Mouse (Mus musculus) limb, embryonic 14.5 days (tissue): ENCODE results near the gene Aak1. TPM values are rescaled to one million over a fixed set of nuclear protein-coding genes. Genes with fewer than 3 reads are reported as not detected.

Source experiments
- ATAC-seq: fragments of 200-750 bp; cut with Nextera tagmentation; 2 replicates; pipeline ENCODE4 v1.8.0; 2017; ENCODE audit warnings: low read depth, moderate number of reproducible peaks, moderate TSS enrichment; ENCODE audit not compliant: low FRiP score
- DNase-seq: peaks from one replicate; pipeline ENCODE4 v3.0.0-alpha.2; 2015; ENCODE audit warnings: low spot score
- H3K27ac ChIP-seq: fragments of 300-500 bp; sonication (generic); replicated peaks from 2 replicates; pipeline ENCODE4 v1.5.1; 2014; ENCODE audit warnings: low read depth, mild to moderate bottlenecking, low read length, moderate library complexity, mixed read lengths
- H3K27me3 ChIP-seq: fragments of 300-500 bp; sonication (generic); 2 replicates; pipeline ENCODE4 v1.6.1; 2014; ENCODE audit warnings: low read length, mixed read lengths; ENCODE audit not compliant: control insufficient read depth, insufficient read depth
- H3K36me3 ChIP-seq: fragments of 300-500 bp; sonication (generic); 2 replicates; pipeline ENCODE4 v1.6.1; 2014; ENCODE audit warnings: mild to moderate bottlenecking, low read length, moderate library complexity, mixed read lengths; ENCODE audit not compliant: control insufficient read depth, insufficient read depth
- H3K4me1 ChIP-seq: fragments of 300-500 bp; sonication (generic); 2 replicates; pipeline ENCODE4 v1.6.1; 2014; ENCODE audit warnings: antibody characterized with exemption, low read length, mixed read lengths; ENCODE audit not compliant: control insufficient read depth, insufficient read depth
- H3K4me2 ChIP-seq: fragments of 300-500 bp; sonication (generic); replicated peaks from 2 replicates; pipeline ENCODE4 v1.6.1; 2014; ENCODE audit warnings: low read depth, mild to moderate bottlenecking, low read length, moderate library complexity; ENCODE audit not compliant: severe bottlenecking
- H3K4me3 ChIP-seq: fragments of 300-500 bp; sonication (generic); replicated peaks from 2 replicates; pipeline ENCODE4 v1.5.1; 2014; ENCODE audit warnings: low read length
- H3K9ac ChIP-seq: fragments of 300-500 bp; sonication (generic); 2 replicates; pipeline ENCODE4 v1.6.1; 2014; ENCODE audit warnings: mild to moderate bottlenecking, low read depth, low read length, moderate library complexity; ENCODE audit not compliant: severe bottlenecking
- H3K9me3 ChIP-seq: fragments of 300-500 bp; sonication (generic); 2 replicates; pipeline ENCODE4 v1.6.1; 2016; ENCODE audit warnings: low read length; ENCODE audit not compliant: control insufficient read depth
- POLR2A ChIP-seq: fragments of 200-500 bp; IDR thresholded peaks from 2 replicates; pipeline ENCODE4 v1.8.0; 2012; ENCODE audit warnings: inconsistent platforms, mild to moderate bottlenecking, moderate library complexity, borderline replicate concordance; ENCODE audit not compliant: insufficient read depth, insufficient read length; ENCODE audit errors: extremely low read depth
- WGBS: fragments of 180-500 bp; shearing (Covaris S2); extraction: QIAGEN DNeasy Blood & Tissue Kit; methylation state at CpG from one replicate; pipeline ENCODE4 v1.1.7; 2014; 5-methylcytosine and 5-hydroxymethylcytosine counted together
- polyA plus RNA-seq, 2 experiments: library from polyadenylated mRNA; depleted of rRNA in 1 of 2; stranded (reverse) in 1 of 2; unstranded in 1 of 2; fragments of >200 nt; fragmentation: Nextera tagmentation in 1 of 2; extraction: Ambion mirVana in 1 of 2; gene quantifications; 2 replicates each; pipeline versions ENCODE4 v1.2.1 to v1.2.3; 2012 to 2014

Aak1 gene
- polyA plus RNA-seq, 2 experiments: 19.8 to 24.7 TPM

DNA sequence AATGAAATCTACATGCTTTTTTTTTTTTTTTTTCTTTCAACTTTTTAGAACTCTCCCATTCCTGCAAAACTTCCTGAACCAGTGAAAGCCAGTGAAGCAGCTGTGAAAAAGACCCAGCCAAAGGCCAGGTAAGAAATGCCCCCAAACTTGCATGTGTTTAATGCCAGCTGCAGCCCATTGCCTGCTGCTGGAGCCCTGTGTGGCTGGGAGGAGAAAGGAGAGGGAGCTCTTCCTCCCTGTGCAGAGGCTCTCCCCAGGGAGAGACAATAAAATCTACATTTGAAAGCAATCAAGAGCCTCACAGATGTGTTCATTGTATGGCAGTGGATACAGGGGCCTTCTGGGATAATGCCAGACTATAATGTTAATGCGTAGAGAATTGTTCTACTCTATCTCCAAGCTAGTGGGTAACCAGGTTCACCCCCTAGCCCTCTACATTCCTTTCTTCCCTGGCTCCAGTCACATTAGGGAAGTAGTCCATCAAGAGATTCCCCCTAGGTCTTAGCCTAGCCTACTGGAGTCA is 101.5 kb downstream of the Aak1 start:
- no peak for TF ChIP-seq POLR2A
- peaks cover 50% of the 10 kb centered on the region for H3K36me3 ChIP-seq
- DNase-seq (peak; percentile 25), ATAC-seq (no peak)
- no peaks in the 10 kb centered on the region for H3K27me3 ChIP-seq
- WGBS: 62% methylated on average over 1 of the region's 1 CpGs
- H3K27ac ChIP-seq: no peak overlapping the region
- no peaks in the 10 kb centered on the region for H3K4me1 ChIP-seq
- no peak overlapping the region for H3K4me2 ChIP-seq
- no peak overlapping the region for H3K4me3 ChIP-seq
- H3K9me3 ChIP-seq: no peaks in the 10 kb centered on the region
- H3K9ac ChIP-seq: no peak overlapping the region

DNA sequence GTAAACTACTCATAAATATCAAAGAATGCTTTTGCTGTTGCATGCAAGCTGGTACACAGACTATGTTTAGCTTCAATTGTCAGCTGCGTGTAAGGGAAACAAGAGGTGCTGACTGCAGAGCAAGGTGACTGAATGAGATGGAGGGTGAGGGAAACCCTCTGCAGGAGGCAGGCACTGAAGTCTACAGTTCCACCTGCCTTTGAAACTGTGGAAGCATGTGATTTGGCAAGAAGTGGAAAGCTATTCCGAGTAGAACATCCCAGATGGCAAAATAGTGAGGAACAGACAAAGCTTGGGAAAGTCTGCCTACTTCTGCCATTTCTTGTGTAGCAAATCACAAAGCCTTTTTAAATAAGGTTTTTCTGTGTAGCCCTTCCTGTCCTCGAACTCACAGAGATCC is 106.4 kb downstream of the Aak1 start:
- Histone ChIP-seq H3K36me3 (peaks cover 65% of the 10 kb centered on the region), H3K4me3 (no peak overlapping the region), H3K27me3 (no peaks in the 10 kb centered on the region), H3K4me1 (no peaks in the 10 kb centered on the region), H3K4me2 (no peak overlapping the region), H3K27ac (no peak overlapping the region), H3K9ac (no peak overlapping the region), H3K9me3 (no peaks in the 10 kb centered on the region)
- ATAC-seq: no peak
- WGBS: 71% methylated on average over 3 of the region's 3 CpGs
- no peak for TF ChIP-seq POLR2A
- no peak for DNase-seq

DNA sequence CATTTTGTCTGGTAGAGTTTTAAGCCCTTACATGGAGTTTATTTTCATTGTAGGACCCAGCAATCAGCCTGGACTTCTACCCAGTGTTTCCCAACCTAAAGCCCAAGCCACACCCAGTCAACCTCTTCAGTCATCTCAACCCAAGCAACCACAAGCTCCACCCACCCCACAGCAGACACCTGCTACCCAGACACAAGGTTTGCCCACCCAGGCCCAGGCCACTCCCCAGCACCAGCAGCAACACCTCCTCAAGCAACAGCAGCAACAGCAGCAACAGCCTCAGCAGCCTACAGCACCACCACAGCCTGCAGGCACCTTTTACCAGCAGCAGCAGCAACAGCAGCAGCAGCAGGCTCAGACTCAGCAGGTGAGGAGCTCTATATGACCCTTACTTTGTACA is 106.9 kb downstream of the Aak1 start:
- H3K36me3 ChIP-seq: peaks cover 65% of the 10 kb centered on the region
- ATAC-seq (no peak), DNase-seq (no peak)

DNA sequence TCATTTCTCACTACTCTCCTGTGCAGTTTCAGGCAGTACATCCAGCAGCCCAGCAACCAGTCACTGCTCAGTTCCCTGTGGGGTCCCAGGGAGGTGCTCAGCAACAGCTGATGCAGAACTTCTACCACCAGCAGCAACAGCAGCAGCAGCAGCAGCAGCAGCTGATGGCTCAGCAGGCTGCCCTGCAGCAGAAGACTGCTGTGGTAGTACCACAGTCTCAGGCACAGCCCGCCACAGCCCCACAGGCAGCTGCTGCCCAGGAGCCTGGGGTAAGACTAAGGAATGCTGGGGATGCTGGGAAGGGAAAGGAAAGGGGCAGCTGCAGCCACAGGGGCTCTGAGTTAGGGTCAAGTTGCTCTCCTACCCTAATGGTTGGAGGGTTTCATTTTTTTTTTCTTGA is 109.7 kb downstream of the Aak1 start:
- Histone ChIP-seq H3K9ac (no peak overlapping the region), H3K27ac (no peak overlapping the region)

More for the DNA sequence above, 106.9 kb downstream of the Aak1 start:
- Histone ChIP-seq H3K27me3 (no peaks in the 10 kb centered on the region), H3K4me2 (no peak overlapping the region), H3K27ac (no peak overlapping the region), H3K9me3 (no peaks in the 10 kb centered on the region), H3K4me3 (no peak overlapping the region), H3K4me1 (no peaks in the 10 kb centered on the region), H3K9ac (no peak overlapping the region)
- TF ChIP-seq POLR2A: no peak

DNA sequence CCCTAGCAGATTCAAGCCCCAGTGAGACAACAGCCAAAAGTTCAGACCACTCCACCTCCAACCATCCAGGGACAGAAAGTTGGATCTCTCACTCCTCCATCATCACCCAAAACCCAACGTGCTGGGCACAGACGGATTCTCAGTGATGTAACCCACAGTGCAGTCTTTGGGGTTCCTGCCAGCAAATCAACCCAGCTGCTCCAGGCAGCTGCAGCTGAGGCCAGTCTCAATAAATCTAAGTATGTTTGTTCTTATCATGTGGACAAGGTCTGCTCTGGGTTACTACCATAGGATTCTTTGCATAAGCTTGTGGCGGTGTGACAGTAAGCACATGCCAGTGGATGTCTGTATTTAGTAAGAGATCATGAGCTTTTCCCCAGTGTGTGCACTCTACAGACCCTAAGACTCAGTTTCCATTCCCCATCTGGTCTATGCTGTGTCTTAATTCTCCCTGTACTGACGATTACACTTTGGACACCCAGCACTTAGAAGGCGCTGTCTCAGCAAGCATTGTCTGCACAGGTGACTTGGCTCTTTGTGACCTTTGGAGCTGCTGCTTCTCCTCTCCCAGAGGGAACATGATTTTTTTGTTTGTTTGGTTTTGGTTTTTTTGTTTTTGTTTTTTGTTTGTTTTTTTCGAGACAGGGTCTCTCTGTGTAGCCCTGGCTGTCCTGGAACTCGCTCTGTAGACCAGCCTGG is 114.8 kb downstream of the Aak1 start:
- ATAC-seq (no peak), DNase-seq (no peak)
- no peak overlapping the region for H3K4me2 ChIP-seq
- TF ChIP-seq POLR2A: no peak
- no peak overlapping the region for H3K9ac ChIP-seq
- no peak overlapping the region for H3K27ac ChIP-seq
- WGBS: 94% methylated on average over 7 of the region's 7 CpGs
- H3K36me3 ChIP-seq: peaks cover 89% of the 10 kb centered on the region
- no peak overlapping the region for H3K4me3 ChIP-seq
- no peaks in the 10 kb centered on the region for H3K9me3 ChIP-seq
- H3K27me3 ChIP-seq: no peaks in the 10 kb centered on the region
- H3K4me1 ChIP-seq: no peaks in the 10 kb centered on the region

More for the DNA sequence above, 109.7 kb downstream of the Aak1 start:
- no peak for TF ChIP-seq POLR2A
- DNase-seq (no peak), ATAC-seq (peak; percentile 73; the same call in 1 of the 2 replicates)
- no peaks in the 10 kb centered on the region for H3K4me1 ChIP-seq
- no peak overlapping the region for H3K4me2 ChIP-seq
- H3K36me3 ChIP-seq: peaks cover 75% of the 10 kb centered on the region
- no peaks in the 10 kb centered on the region for H3K27me3 ChIP-seq
- 75% methylated on average over 1 of the region's 1 CpGs for WGBS
- no peak overlapping the region for H3K4me3 ChIP-seq
- no peaks in the 10 kb centered on the region for H3K9me3 ChIP-seq
